Mouse (Mus musculus) natural killer cell, adult 2 months (primary cell): ENCODE results near the gene Comt.

Experiments used
- DNase-seq, 2 experiments: peaks; one replicate each; pipeline ENCODE4 v3.0.0; 2022; ENCODE audit warnings: low spot score in 2 of 2

Gene Comt

GRCm38 (mm10) chr16:18411026-18411649, 15.5 kb downstream of the Comt start:
- DNase-seq: no peak

- no peak for DNase-seq
Measured at GRCm38 (mm10) chr16:18410418-18410817, 16.2 kb downstream of the Comt start.

GRCm38 (mm10) chr16:18409776-18410175, 16.9 kb downstream of the Comt start:
- DNase-seq: no peak

- no peak for DNase-seq
Measured at GRCm38 (mm10) chr16:18407912-18408311, 18.7 kb downstream of the Comt start.

GRCm38 (mm10) chr16:18406293-18406692, 20.4 kb downstream of the Comt start:
- peak in 1 of 2 experiments; percentile 22 for DNase-seq

- DNase-seq: no peak
Measured at GRCm38 (mm10) chr16:18405876-18406275, 20.8 kb downstream of the Comt start.

- DNase-seq: no peak
Measured at GRCm38 (mm10) chr16:18405091-18405854, 21.4 kb downstream of the Comt start.

- no peak for DNase-seq
Measured at GRCm38 (mm10) chr16:18403285-18403684, 23.4 kb downstream of the Comt start.

- DNase-seq: no peak
Measured at GRCm38 (mm10) chr16:18400472-18401216, 26.0 kb downstream of the Comt start.

- DNase-seq: no peak
Measured at GRCm38 (mm10) chr16:18400028-18400427, 26.6 kb downstream of the Comt start.

GRCm38 (mm10) chr16:18396791-18397621, 29.6 kb downstream of the Comt start:
- DNase-seq: no peak

- DNase-seq: no peak
Measured at GRCm38 (mm10) chr16:18396201-18396600, 30.5 kb downstream of the Comt start.

GRCm38 (mm10) chr16:18395620-18396036, 31.0 kb downstream of the Comt start:
- DNase-seq: no peak

GRCm38 (mm10) chr16:18394777-18395619, 31.7 kb downstream of the Comt start:
- DNase-seq: no peak

GRCm38 (mm10) chr16:18394056-18394455, 32.6 kb downstream of the Comt start:
- DNase-seq: no peak

GRCm38 (mm10) chr16:18393595-18393994, 33.1 kb downstream of the Comt start:
- no peak for DNase-seq

GRCm38 (mm10) chr16:18392469-18393426, 33.9 kb downstream of the Comt start:
- DNase-seq: peak; percentile 61 to 73

GRCm38 (mm10) chr16:18391728-18392127, 34.9 kb downstream of the Comt start:
- DNase-seq: no peak

- DNase-seq: no peak
Measured at GRCm38 (mm10) chr16:18391127-18391526, 35.5 kb downstream of the Comt start.

- DNase-seq: no peak
Measured at GRCm38 (mm10) chr16:18390399-18390798, 36.3 kb downstream of the Comt start.
